Mouse (Mus musculus): ENCODE results near the gene Ccdc69.

- TF ChIP-seq CTCF (IDR thresholded peaks at IDR 0.05; ENCODE audit: control insufficient read depth, insufficient read depth, insufficient replicate concordance, low read depth, low read length) (no peak), POLR2A (IDR thresholded peaks at IDR 0.05; ENCODE audit: control insufficient read depth, low read depth, low read length) (no peak)
These were observed 43.5 kb upstream of the Ccdc69 start for GRCm38 (mm10) chr11:55121430-55121829.

Measured in testis, adult 2 months (tissue).